Mouse (Mus musculus) kidney, postnatal 0 days (tissue): ENCODE data around the gene Stub1. TPM values are rescaled to one million over a fixed set of nuclear protein-coding genes. Genes with fewer than 3 reads are reported as not detected.

Source experiments
- ATAC-seq: fragments of 200-750 bp; cut with Nextera tagmentation; replicated peaks from 2 replicates; pipeline ENCODE4 v1.8.0; 2017; ENCODE audit warnings: low read depth, moderate number of reproducible peaks, moderate TSS enrichment, moderate library complexity; ENCODE audit not compliant: low FRiP score
- DNase-seq: peaks from one replicate; pipeline ENCODE4 v3.0.0-alpha.2; 2016; ENCODE audit warnings: low spot score
- H3K27ac ChIP-seq: fragments of 300-500 bp; sonication (generic); 2 replicates; pipeline ENCODE4 v1.5.1; 2014; ENCODE audit warnings: mild to moderate bottlenecking
- H3K27me3 ChIP-seq: fragments of 300-500 bp; sonication (generic); 2 replicates; pipeline ENCODE4 v1.6.1; 2014; ENCODE audit warnings: low read length, mixed read lengths; ENCODE audit not compliant: insufficient read depth
- H3K36me3 ChIP-seq: fragments of 300-500 bp; sonication (generic); 2 replicates; pipeline ENCODE4 v1.6.1; 2014; ENCODE audit warnings: low read length, mixed read lengths; ENCODE audit not compliant: insufficient read depth
- H3K4me1 ChIP-seq: fragments of 300-500 bp; sonication (generic); replicated peaks from 2 replicates; pipeline ENCODE4 v1.6.1; 2014; ENCODE audit warnings: antibody characterized with exemption, low read length, mixed read lengths; ENCODE audit not compliant: insufficient read depth
- H3K4me2 ChIP-seq: fragments of 300-500 bp; sonication (generic); 2 replicates; pipeline ENCODE4 v1.6.1; 2014; ENCODE audit warnings: mild to moderate bottlenecking, low read length, moderate library complexity, mixed read lengths
- H3K4me3 ChIP-seq: fragments of 300-500 bp; sonication (generic); replicated peaks from 2 replicates; pipeline ENCODE4 v1.5.1; 2014; ENCODE audit warnings: low read depth, low read length
- H3K9ac ChIP-seq: fragments of 300-500 bp; sonication (generic); 2 replicates; pipeline ENCODE4 v1.6.1; 2014; ENCODE audit warnings: low read depth, low read length
- H3K9me3 ChIP-seq: fragments of 300-500 bp; sonication (generic); replicated peaks from 2 replicates; pipeline ENCODE4 v1.6.1; 2016; ENCODE audit warnings: low read length, inconsistent platforms, mixed read lengths
- CTCF ChIP-seq: IDR thresholded peaks from 2 replicates; pipeline ENCODE4 v1.5.1; 2016; ENCODE audit warnings: antibody characterized with exemption, low read depth, mild to moderate bottlenecking, moderate library complexity
- WGBS: fragments of 180-500 bp; shearing (Covaris S2); extraction: QIAGEN DNeasy Blood & Tissue Kit; methylation state at CpG from one replicate; pipeline ENCODE4 v1.1.7; 2014; 5-methylcytosine and 5-hydroxymethylcytosine counted together
- polyA plus RNA-seq: library from polyadenylated mRNA; unstranded; fragments of >200 nt; fragmentation: Nextera tagmentation; extraction: Ambion mirVana; gene quantifications from 2 replicates; pipeline ENCODE4 v1.2.1, GENCODE M21; 2015

Stub1 gene
- polyA plus RNA-seq, 1 experiment from 2014 or later: 267 TPM

DNA sequence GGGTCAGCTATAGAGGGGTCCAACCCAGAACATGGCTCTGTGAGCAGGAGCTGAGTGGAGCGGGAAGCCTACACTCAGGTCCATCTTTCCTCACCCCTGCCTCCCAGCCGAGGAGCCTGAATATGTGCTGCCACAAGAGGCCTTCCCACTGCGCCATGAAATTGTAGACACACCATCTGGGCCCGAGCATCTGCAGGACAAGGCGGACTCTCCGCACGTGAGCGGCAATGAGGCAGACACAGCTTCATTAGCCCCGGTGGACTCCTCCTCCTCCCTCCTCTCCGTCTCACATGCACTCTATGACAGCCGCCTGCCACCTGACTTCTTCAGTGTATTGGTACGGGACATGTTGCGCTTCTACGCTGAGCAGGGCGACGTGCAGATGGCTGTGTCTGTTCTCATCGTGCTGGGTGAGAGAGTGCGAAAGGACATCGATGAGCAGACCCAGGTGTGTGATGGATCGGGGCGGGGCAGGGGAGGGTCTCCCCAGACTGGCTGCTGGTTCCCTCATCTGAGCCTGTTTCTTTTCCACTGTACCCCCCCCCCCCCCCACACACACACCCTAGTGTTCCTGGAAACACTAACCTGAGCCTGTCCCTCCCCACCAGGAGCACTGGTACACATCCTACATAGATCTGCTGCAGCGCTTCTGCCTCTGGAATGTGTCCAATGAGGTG lies 5.5 kb downstream of the Stub1 start:
- DNase-seq (no peak), ATAC-seq (no peak)
- TF ChIP-seq CTCF: no peak
- H3K4me3 ChIP-seq: no peak overlapping the region
- H3K9me3 ChIP-seq: no peaks in the 10 kb centered on the region
- no peak overlapping the region for H3K27ac ChIP-seq
- H3K4me1 ChIP-seq: peaks cover 37% of the 10 kb centered on the region
- H3K9ac ChIP-seq: no peak overlapping the region
- H3K36me3 ChIP-seq: peaks cover 34% of the 10 kb centered on the region
- no peaks in the 10 kb centered on the region for H3K27me3 ChIP-seq
- peak overlapping the region; percentile 66; the same call in 1 of the 2 replicates for H3K4me2 ChIP-seq
- 88% methylated on average over 22 of the region's 22 CpGs for WGBS

- Histone ChIP-seq H3K27ac (no peak overlapping the region), H3K9me3 (no peaks in the 10 kb centered on the region), H3K36me3 (peaks cover 34% of the 10 kb centered on the region), H3K4me3 (no peak overlapping the region), H3K9ac (no peak overlapping the region), H3K4me1 (peaks cover 36% of the 10 kb centered on the region), H3K4me2 (no peak overlapping the region), H3K27me3 (no peaks in the 10 kb centered on the region)
- 96% methylated on average over 13 of the region's 13 CpGs for WGBS
- no peak for ATAC-seq
- no peak for DNase-seq
- no peak for TF ChIP-seq CTCF
These were observed 6.2 kb downstream of the Stub1 start for GRCm38 (mm10) chr17:25827011-25827410.

- no peaks in the 10 kb centered on the region for H3K27me3 ChIP-seq
- H3K4me1 ChIP-seq: peaks cover 27% of the 10 kb centered on the region
- H3K4me3 ChIP-seq: no peak overlapping the region
- H3K4me2 ChIP-seq: no peak overlapping the region
- no peak for TF ChIP-seq CTCF
- H3K9me3 ChIP-seq: no peaks in the 10 kb centered on the region
- H3K27ac ChIP-seq: no peak overlapping the region
- H3K36me3 ChIP-seq: peaks cover 30% of the 10 kb centered on the region
- no peak for ATAC-seq
- 93% methylated on average over 27 of the region's 27 CpGs for WGBS
- no peak overlapping the region for H3K9ac ChIP-seq
- no peak for DNase-seq
These were observed 7.1 kb downstream of the Stub1 start for GRCm38 (mm10) chr17:25825984-25826570.

DNA sequence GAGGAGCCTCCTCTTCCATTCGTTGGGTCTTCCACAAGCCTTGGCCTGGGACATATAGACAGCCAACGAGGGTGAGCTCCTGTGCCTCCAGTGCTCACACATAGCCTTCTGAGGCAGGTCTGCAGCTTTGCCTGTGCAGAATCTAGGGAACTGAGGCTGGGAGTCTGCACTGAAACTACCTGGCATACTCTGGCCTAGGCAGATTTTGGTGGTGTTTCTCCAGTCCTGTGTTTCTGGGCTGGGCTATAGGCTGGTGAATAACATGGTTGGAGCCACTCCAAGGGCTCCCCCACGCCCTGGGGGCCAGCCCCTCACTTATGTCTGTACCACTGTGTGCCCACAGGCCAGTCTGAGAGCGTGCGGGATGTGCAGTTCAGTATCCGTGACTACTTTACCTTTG lies 7.9 kb downstream of the Stub1 start:
- ATAC-seq (no peak), DNase-seq (no peak)
- no peak overlapping the region for H3K27ac ChIP-seq
- no peak overlapping the region for H3K9ac ChIP-seq
- 86% methylated on average over 6 of the region's 6 CpGs for WGBS
- no peak overlapping the region for H3K4me3 ChIP-seq
- H3K4me2 ChIP-seq: no peak overlapping the region
- H3K27me3 ChIP-seq: peaks cover 2% of the 10 kb centered on the region; the same call in 1 of the 2 replicates
- H3K9me3 ChIP-seq: no peaks in the 10 kb centered on the region
- peaks cover 22% of the 10 kb centered on the region for H3K36me3 ChIP-seq
- TF ChIP-seq CTCF: no peak
- peaks cover 26% of the 10 kb centered on the region for H3K4me1 ChIP-seq

DNA sequence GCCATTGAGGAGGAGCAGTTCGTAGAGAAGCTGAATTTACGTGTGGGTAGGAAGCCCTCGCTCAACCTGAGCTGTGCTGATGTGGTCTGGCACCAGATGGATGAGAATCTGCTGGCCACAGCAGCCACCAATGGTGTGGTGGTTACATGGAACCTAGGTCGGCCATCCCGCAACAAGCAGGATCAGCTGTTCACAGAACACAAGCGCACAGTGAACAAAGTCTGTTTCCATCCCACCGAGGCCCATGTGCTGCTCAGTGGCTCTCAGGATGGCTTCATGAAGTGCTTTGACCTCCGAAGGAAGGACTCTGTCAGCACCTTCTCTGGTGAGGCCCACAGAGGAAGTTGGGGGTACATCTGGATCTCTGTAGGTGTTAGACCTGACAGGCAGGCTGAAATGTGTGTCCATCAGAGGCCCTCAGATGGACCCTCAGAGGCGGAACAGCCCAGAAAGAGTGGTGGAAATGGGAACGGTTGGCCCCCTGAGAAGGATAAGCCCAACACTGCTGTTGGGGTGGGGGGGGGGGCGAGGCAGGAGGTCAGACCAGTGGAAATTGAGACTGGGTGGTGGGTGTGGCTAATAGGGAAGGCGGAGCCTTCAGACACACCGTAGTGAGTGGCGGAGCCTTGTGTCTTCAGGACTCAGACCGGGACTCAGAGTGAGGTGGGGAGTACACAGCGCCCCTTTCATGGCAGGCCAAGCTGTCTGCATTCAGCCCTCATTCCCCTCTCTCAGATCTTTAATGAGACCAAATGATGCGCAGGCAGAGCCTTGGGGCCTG lies 8.7 kb downstream of the Stub1 start:
- no peak for ATAC-seq
- Histone ChIP-seq H3K4me1 (peaks cover 20% of the 10 kb centered on the region), H3K4me3 (peak overlapping the region; percentile 51), H3K4me2 (peak overlapping the region; percentile 77), H3K27me3 (peaks cover 9% of the 10 kb centered on the region), H3K27ac (no peak overlapping the region; the same call in 1 of the 2 replicates), H3K9ac (peak overlapping the region; percentile 58), H3K9me3 (no peaks in the 10 kb centered on the region), H3K36me3 (peaks cover 19% of the 10 kb centered on the region; the same call in 1 of the 2 replicates)
- no peak for TF ChIP-seq CTCF
- 68% methylated on average over 17 of the region's 17 CpGs for WGBS
- no peak for DNase-seq

GRCm38 (mm10) chr17:25823452-25823851 lies 9.8 kb downstream of the Stub1 start, which contains the start of gene Wdr24:
Wdr24 (plus strand) TSS chr17:25823627.
- Histone ChIP-seq H3K36me3 (peaks cover 19% of the 10 kb centered on the region; the same call in 1 of the 2 replicates), H3K4me3 (peak within 1 kb of the TSS; percentile 51), H3K27me3 (peaks cover 15% of the 10 kb centered on the region), H3K9ac (peak within 1 kb of the TSS; percentile 58), H3K27ac (no peak within 1 kb of the TSS; the same call in 1 of the 2 replicates), H3K4me2 (peak within 1 kb of the TSS; percentile 77), H3K4me1 (peaks cover 16% of the 10 kb centered on the region), H3K9me3 (no peaks in the 10 kb centered on the region)
- no peak; the same call in 1 of the 2 replicates for TF ChIP-seq CTCF
- DNase-seq (peak; percentile 94), ATAC-seq (peak; percentile 31; the same call in 1 of the 2 replicates)
- WGBS: under 1% methylated on average over 18 of the region's 18 CpGs
